Mouse (Mus musculus): ENCODE measurements around the gene Tmem215. TPM values are rescaled to one million over a fixed set of nuclear protein-coding genes. Genes with fewer than 3 reads are reported as not detected.

Tmem215 gene
- 0.13 TPM in 1 of 2 replicates, not detected in the other for polyA plus RNA-seq (2012; rRNA removed; ENCODE audit: low replicate concordance)

DNA sequence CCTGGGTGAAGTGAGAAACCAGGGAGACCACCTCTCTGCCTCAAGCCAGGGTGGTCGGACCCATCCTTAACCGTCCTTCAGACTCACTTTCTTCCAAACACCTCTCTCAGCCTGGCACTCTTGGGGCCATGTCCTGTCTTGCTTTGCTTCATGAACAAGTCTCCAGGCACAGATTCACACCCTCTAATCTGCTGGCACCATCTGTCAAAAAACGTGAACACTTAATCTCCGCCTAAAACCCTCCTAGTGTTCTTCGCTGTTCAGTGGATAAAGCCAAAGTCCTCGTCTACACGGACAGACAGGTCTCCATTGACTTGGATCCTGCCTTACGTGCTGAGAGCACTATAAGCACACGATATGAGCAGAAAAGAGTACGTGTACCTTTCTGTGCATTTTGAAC, at the start of gene Tmem215:
Gene Tmem215, plus strand, starts transcription at position 301 of the 400 bp plus-strand sequence.

Other genes starting within 250 kb of the Tmem215 start
- 20.4 and 25.3 TPM in 2 replicates for gene Ddx58, start 232.4 kb upstream of the Tmem215 start, polyA plus RNA-seq (2012; rRNA removed; ENCODE audit: low replicate concordance)
- gene Smim27, start 202.6 kb upstream of the Tmem215 start, polyA plus RNA-seq (2012; rRNA removed; ENCODE audit: low replicate concordance), result 17.7 and 23.0 TPM in 2 replicates
- gene Topors, start 202.3 kb upstream of the Tmem215 start, polyA plus RNA-seq (2012; rRNA removed; ENCODE audit: low replicate concordance), result 3.9 and 6.7 TPM in 2 replicates
- 105 and 137 TPM in 2 replicates for gene Ndufb6, start 192.8 kb upstream of the Tmem215 start, polyA plus RNA-seq (2012; rRNA removed; ENCODE audit: low replicate concordance)
- gene Aptx, start 231.0 kb downstream of the Tmem215 start, polyA plus RNA-seq (2012; rRNA removed; ENCODE audit: low replicate concordance), result 10.0 and 12.6 TPM in 2 replicates
- gene Dnaja1, start 250.0 kb downstream of the Tmem215 start, polyA plus RNA-seq (2012; rRNA removed; ENCODE audit: low replicate concordance), result 12.3 and 17.9 TPM in 2 replicates